Mouse (Mus musculus) cerebellum, postnatal 36 days (tissue): ENCODE results near the gene Ndufs8.
"Not testable (repeated sequence)": the region's sequence is repeated elsewhere in the genome, so short reads cannot be mapped to it uniquely, and the experiment has no call there.

Experiments used
- DNase-seq, 2 experiments: peaks; one replicate each; pipeline ENCODE4 v3.0.0; 2021 to 2022; ENCODE audit warnings: mixed read lengths in 2 of 2

The Ndufs8 gene

GRCm38 (mm10) chr19:3912337-3913204 lies at the start of gene Ndufs8:
Ndufs8 (minus strand) TSS chr19:3912774.
- peak; percentile 86 to 93 for DNase-seq

- DNase-seq = not testable (repeated sequence)
Measured at GRCm38 (mm10) chr19:3961805-3962204, 49.2 kb upstream of the Ndufs8 start.

DNA sequence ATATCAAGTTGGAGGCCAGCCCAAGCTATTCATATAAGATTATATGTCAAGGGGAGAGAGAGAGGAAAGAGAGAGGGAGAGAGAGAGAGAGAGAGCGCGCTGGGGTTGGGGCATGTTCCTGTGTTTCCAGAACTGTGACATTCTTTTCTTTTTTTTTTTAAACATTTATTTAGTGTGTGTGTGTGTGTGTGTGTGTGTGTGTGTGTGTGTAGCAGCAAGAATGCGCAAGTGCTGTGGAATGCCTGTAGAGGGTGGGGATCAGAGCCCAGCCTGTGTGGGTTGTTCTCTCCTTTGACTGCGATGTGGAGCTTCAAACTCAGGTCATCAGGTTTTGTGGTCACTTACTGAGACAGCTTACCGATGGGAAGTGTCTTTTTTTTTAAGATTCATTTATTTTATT lies 47.6 kb upstream of the Ndufs8 start:
- no peak for DNase-seq

GRCm38 (mm10) chr19:3959030-3959429 lies 46.5 kb upstream of the Ndufs8 start:
- DNase-seq = no peak

DNA sequence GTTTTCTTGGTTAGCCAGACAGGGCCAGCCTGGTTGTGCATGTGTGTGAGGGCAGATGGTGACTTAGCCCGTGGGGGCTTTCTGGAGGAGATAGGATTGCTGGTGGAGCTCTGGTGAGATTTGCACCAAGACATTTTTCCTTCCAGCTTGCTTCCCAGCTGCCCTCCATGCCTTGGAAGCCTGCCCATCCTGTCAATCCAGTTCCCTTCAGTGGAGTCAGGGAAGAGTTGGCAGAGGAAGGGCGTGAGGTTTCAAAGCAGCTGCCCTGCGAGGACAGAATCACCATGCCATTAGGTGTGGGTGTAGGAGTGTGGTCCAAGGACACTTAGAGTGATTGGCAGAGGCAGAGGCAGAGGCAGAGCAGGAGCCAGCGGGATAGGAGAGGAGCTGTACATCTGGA lies 45.9 kb upstream of the Ndufs8 start, which contains the start of gene Aldh3b3:
TSS of gene Aldh3b3 (plus strand) at position 176 of the 400 bp plus-strand sequence.
- no peak for DNase-seq

- not testable (repeated sequence) for DNase-seq
Measured at GRCm38 (mm10) chr19:3957296-3958036, 44.9 kb upstream of the Ndufs8 start.

DNA sequence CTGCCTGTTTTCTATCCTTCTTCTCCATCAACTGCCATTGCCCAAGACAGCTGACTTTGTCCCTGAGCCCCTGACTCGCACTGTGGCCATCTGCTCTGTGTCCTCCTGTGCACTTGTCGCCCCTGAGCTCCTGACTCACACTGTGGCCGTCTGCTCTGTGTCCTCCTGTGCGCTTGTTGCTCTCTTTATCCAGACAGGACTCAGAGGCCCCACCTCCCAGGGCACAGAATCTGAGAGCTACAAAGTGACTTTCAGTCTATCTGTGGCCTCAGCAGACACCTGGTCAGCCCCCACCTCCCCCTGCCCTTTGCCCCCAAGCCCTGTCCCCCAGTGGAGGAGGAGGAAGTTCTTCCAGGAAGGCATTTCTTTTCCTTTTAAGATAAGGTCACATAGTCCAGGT lies 43.2 kb upstream of the Ndufs8 start:
- DNase-seq = peak in 1 of 2 experiments; percentile 20

DNA sequence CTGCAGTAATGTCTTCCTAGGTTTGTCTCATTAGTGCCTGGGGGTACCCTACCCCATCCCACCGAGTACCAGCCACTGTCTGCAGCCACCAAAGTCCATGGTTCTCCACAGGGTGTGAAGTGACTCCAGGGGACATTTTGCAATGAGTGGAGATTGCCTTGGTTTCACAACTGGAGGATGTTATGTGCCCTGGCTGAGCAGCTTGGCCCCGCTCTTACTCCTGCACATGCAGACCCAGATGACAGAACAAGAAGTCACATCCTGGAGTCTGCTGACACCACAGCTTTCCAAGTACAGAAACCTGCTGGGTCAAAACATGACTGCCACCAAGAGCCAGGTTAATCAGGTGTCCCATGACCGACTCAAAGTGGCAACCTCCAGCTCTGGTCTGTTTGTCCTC lies 42.5 kb upstream of the Ndufs8 start:
- DNase-seq = no peak

DNA sequence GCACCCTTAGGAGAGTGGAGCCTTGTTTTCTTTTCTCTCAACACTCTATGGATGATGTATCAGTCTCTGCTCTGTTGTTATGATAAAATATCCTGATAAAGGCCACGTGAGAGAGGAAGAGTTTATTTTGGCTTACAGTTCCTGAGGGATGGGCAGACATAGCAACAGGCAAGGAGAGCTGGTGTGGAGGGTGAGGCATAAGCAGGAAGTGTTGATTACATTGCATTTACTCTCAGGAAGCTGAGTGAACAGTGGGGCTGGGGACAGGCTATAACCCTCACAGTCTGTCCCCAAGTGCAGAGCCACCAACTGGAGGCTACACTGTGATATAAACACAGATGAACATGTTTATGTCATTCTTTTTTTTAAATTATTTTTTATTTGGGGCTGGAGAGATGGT lies 39.5 kb upstream of the Ndufs8 start:
- DNase-seq = no peak

GRCm38 (mm10) chr19:3951461-3951860 lies 38.9 kb upstream of the Ndufs8 start:
- DNase-seq = no peak

DNA sequence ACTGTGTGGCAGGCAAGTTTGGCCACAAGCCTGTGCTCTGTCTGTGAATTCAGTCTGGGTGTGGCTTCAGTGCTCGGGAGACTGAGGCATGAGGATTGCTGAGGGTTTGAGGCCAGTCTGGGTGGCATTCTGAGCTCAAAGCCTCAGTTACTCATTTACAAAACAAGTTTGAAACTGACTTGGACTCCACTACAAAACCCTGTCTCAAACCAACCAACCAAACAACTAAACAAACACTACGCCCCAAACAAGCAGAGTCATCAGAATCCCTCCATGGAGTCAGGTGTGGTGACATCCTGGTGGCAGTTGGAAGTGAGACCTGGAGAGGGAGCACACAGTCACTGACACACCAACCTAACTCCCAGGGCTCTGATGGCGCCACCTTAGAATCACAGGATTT lies 37.8 kb upstream of the Ndufs8 start:
- DNase-seq = no peak

GRCm38 (mm10) chr19:3948546-3948945 lies 36.0 kb upstream of the Ndufs8 start:
- DNase-seq = no peak

DNA sequence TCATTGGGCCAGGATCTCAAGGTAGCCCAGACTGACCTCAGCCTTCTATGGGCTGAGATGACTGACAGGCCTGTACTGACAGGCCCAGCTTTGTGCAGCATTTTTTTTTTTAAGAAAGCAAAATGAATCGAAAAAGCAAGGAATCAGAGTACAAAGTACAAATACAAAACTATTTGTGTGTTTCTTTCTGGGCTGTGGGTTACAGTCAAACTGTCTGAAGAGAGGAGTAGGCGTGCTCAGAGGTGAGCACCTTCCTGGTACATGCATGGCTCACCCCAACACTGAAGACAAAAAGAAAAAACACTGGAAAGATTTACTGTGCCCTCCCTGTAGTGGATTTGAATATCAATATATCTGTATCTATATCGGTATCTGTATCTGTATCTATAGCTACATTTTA lies 35.2 kb upstream of the Ndufs8 start:
- no peak for DNase-seq

GRCm38 (mm10) chr19:3946715-3947114 lies 34.1 kb upstream of the Ndufs8 start:
- DNase-seq = peak; percentile 63 to 73

GRCm38 (mm10) chr19:3945872-3946564 lies 33.4 kb upstream of the Ndufs8 start:
- DNase-seq = no peak

GRCm38 (mm10) chr19:3942986-3943735 lies 30.6 kb upstream of the Ndufs8 start:
- DNase-seq = no peak

DNA sequence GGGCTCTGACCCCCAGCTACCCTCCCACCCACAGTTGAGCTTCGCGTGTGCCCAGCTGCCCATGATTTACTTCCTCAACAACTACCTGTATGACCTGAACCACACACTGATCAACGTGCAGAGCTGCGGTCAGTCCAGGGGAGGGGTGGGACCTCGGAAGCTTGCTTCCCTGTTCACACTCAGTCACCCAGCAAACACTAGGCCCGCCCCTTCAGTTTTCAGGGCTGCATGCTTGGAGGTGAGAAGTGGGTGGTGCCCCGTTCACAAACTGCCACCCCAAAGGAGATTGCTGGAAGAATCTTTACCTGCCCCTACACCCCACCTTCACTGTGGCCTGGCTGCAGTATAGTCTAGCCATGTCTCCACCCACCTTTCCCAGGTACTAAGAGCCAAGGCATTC lies 29.7 kb upstream of the Ndufs8 start:
- no peak for DNase-seq

- peak; percentile 26 to 34 for DNase-seq
Measured at GRCm38 (mm10) chr19:3935896-3936850, 23.6 kb upstream of the Ndufs8 start.

DNA sequence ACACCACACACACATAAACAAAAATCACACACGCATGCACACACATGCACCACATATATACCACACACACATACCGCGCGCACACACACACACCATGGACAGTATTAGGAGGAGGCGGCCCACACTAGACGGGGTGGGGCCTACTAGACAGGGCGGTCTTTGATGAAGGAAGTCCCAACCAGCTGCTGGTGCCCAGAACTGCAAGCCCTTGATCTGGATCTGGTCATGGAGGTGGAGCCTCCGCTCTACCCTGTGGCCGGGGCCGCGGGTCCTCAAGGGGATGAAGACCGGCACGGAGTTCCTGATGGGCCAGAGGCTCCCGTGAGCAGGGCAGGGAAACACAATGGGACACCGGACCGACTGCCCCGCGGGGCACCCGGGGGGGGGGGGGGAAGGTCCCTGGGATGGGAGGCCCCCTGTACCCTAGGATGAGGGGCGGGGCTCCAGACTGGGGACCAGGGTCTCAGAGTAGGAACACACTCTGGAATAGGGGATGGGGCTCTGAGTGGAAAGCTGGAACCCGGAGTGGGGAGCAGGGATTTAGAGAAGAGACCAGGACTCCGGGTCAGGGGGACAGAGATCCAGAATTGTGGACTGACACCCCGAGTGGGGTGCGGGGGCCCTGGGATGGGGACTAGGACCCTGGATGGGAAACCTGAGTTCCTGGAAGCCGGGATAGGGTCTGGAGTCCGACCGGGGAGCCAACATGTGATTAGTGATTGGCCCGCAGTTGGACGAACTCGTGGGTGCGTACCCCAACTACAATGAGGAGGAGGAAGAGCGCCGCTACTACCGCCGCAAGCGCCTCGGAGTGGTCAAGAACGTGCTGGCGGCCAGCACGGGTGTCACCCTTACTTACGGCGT lies 22.7 kb upstream of the Ndufs8 start, which contains the start of gene Unc93b1:
TSS of gene Unc93b1 (plus strand) at position 155 of the 864 bp plus-strand sequence.
- DNase-seq = no peak

- no peak for DNase-seq
Measured at GRCm38 (mm10) chr19:3931716-3932115, 19.1 kb upstream of the Ndufs8 start.
